Mouse (Mus musculus): Measurements from ENCODE around the gene Stxbp6. TPM values are rescaled to one million over a fixed set of nuclear protein-coding genes. Genes with fewer than 3 reads are reported as not detected.

Stxbp6 gene
- polyA plus RNA-seq, 1 experiment from 2014 or later = 21.4 TPM

GRCm38 (mm10) chr12:44990379-44990778 lies 84.1 kb downstream of the Stxbp6 start:
- H3K9ac ChIP-seq = no peak overlapping the region
- H3K27ac ChIP-seq = no peak overlapping the region
- no peak for DNase-seq (ENCODE audit: low spot score)
- no peaks in the 10 kb centered on the region for H3K27me3 ChIP-seq (ENCODE audit: control insufficient read depth, insufficient read depth, low read length)
- no peak for ATAC-seq (ENCODE audit: low FRiP score)
- no peak overlapping the region for H3K4me2 ChIP-seq (replicated peaks)
- no peaks in the 10 kb centered on the region for H3K9me3 ChIP-seq (ENCODE audit: control insufficient read depth, low read length)
- no peaks in the 10 kb centered on the region for H3K36me3 ChIP-seq (replicated peaks; ENCODE audit: control insufficient read depth, insufficient read depth)
- H3K4me3 ChIP-seq (replicated peaks; ENCODE audit: low read length) = no peak overlapping the region
- 80% methylated on average over 9 of the region's 9 CpGs for WGBS
- no peaks in the 10 kb centered on the region for H3K4me1 ChIP-seq (replicated peaks; ENCODE audit: control insufficient read depth, insufficient read depth, low read length)

DNA sequence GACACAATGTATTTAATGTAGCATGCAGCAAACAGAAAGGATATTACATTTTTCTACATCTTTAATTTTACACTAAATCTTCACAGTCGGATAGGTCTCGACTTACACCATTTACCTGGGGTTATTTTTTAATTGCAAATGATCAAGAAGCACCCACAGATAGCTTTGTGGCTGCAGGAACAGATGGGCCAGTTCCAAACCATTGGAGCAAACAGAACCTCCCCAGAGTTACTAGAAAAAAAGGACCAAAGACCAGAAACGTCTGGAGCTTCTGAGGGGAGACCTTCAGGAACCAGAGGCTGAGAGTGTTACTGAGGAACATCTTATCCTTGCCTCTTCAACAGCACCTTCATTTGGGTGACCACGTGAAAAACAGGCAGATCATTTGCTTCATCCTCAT lies 85.5 kb downstream of the Stxbp6 start:
- no peak for ATAC-seq (ENCODE audit: low FRiP score)
- H3K36me3 ChIP-seq (replicated peaks; ENCODE audit: control insufficient read depth, insufficient read depth) = no peaks in the 10 kb centered on the region
- no peak overlapping the region for H3K27ac ChIP-seq
- 73% methylated on average over 4 of the region's 4 CpGs for WGBS
- DNase-seq (ENCODE audit: low spot score) = no peak
- no peak overlapping the region for H3K4me2 ChIP-seq (replicated peaks)
- H3K9ac ChIP-seq = no peak overlapping the region
- no peak overlapping the region for H3K4me3 ChIP-seq (replicated peaks; ENCODE audit: low read length)
- no peaks in the 10 kb centered on the region for H3K4me1 ChIP-seq (replicated peaks; ENCODE audit: control insufficient read depth, insufficient read depth, low read length)
- no peaks in the 10 kb centered on the region for H3K27me3 ChIP-seq (ENCODE audit: control insufficient read depth, insufficient read depth, low read length)
- no peaks in the 10 kb centered on the region for H3K9me3 ChIP-seq (ENCODE audit: control insufficient read depth, low read length)

- ATAC-seq (ENCODE audit: low FRiP score) = no peak
- H3K4me1 ChIP-seq (replicated peaks; ENCODE audit: control insufficient read depth, insufficient read depth, low read length) = no peaks in the 10 kb centered on the region
- H3K9me3 ChIP-seq (ENCODE audit: control insufficient read depth, low read length) = no peaks in the 10 kb centered on the region
- no peak overlapping the region for H3K9ac ChIP-seq
- 60% methylated on average over 1 of the region's 1 CpGs for WGBS
- H3K4me2 ChIP-seq (replicated peaks) = no peak overlapping the region
- no peak overlapping the region for H3K27ac ChIP-seq
- H3K4me3 ChIP-seq (replicated peaks; ENCODE audit: low read length) = no peak overlapping the region
- no peak for DNase-seq (ENCODE audit: low spot score)
- H3K27me3 ChIP-seq (ENCODE audit: control insufficient read depth, insufficient read depth, low read length) = no peaks in the 10 kb centered on the region
- no peaks in the 10 kb centered on the region for H3K36me3 ChIP-seq (replicated peaks; ENCODE audit: control insufficient read depth, insufficient read depth)
These were observed 86.7 kb downstream of the Stxbp6 start for GRCm38 (mm10) chr12:44987762-44988161.

DNA sequence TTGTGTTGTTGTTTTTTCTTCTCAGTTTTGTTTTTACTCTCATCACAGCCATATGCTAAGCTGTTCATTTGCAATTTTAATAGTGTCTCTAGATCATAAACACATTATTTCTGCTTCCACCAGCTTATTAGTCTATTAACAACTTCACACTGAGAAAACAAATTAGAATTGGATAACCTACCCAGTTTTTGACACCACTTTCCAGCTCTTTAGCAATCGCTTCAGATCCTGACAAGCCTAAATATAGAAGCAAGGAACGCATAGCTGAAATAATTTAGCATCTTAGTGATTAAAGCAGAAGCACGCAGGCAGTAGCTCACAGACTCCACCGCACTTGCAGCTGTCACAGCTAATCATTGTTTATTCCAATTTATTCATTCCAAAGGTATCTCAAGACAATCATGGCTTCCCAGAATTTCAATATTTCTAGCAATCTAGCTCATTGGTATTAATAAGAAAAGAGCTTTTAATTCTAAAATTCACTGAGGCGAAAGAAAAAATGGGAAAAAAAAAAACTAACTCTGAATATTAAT lies 95.1 kb downstream of the Stxbp6 start:
- no peaks in the 10 kb centered on the region for H3K9me3 ChIP-seq (ENCODE audit: control insufficient read depth, low read length)
- H3K27ac ChIP-seq = no peak overlapping the region
- H3K36me3 ChIP-seq (replicated peaks; ENCODE audit: control insufficient read depth, insufficient read depth) = no peaks in the 10 kb centered on the region
- 64% methylated on average over 5 of the region's 5 CpGs for WGBS
- DNase-seq (ENCODE audit: low spot score) (no peak), ATAC-seq (ENCODE audit: low FRiP score) (no peak)
- H3K27me3 ChIP-seq (ENCODE audit: control insufficient read depth, insufficient read depth, low read length) = no peaks in the 10 kb centered on the region
- no peak overlapping the region for H3K4me2 ChIP-seq (replicated peaks)
- H3K4me1 ChIP-seq (replicated peaks; ENCODE audit: control insufficient read depth, insufficient read depth, low read length) = no peaks in the 10 kb centered on the region
- no peak overlapping the region for H3K4me3 ChIP-seq (replicated peaks; ENCODE audit: low read length)
- H3K9ac ChIP-seq = no peak overlapping the region

DNA sequence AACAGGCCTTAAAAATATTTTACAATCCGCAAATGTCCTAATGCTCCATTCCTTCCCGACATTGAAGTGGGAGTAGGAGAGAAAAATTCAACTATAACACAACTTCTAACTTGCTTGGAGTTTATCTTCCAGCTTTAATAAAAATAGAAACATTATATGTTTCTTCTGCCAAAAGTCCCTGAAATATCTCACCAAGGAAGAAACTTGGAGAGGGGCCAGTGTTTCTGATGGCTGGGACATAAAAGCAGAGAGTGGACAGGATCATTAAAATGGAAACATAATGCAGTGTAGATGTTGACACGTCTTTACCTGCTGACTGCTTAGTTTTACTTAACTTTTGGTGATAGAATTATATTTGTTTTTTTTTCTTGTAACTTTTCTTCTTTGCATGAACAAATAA lies 99.2 kb downstream of the Stxbp6 start:
- 91% methylated on average over 3 of the region's 3 CpGs for WGBS
- ATAC-seq (ENCODE audit: low FRiP score) = no peak
- Histone ChIP-seq H3K4me1 (replicated peaks; ENCODE audit: control insufficient read depth, insufficient read depth, low read length) (no peaks in the 10 kb centered on the region), H3K27ac (no peak overlapping the region), H3K9ac (no peak overlapping the region), H3K9me3 (ENCODE audit: control insufficient read depth, low read length) (no peaks in the 10 kb centered on the region), H3K4me3 (replicated peaks; ENCODE audit: low read length) (no peak overlapping the region), H3K36me3 (replicated peaks; ENCODE audit: control insufficient read depth, insufficient read depth) (no peaks in the 10 kb centered on the region), H3K4me2 (replicated peaks) (no peak overlapping the region), H3K27me3 (ENCODE audit: control insufficient read depth, insufficient read depth, low read length) (no peaks in the 10 kb centered on the region)
- DNase-seq (ENCODE audit: low spot score) = no peak

- Histone ChIP-seq H3K9me3 (ENCODE audit: control insufficient read depth, low read length) (no peaks in the 10 kb centered on the region), H3K4me2 (replicated peaks) (no peak overlapping the region), H3K27me3 (ENCODE audit: control insufficient read depth, insufficient read depth, low read length) (no peaks in the 10 kb centered on the region), H3K36me3 (replicated peaks; ENCODE audit: control insufficient read depth, insufficient read depth) (no peaks in the 10 kb centered on the region), H3K9ac (no peak overlapping the region), H3K4me1 (replicated peaks; ENCODE audit: control insufficient read depth, insufficient read depth, low read length) (no peaks in the 10 kb centered on the region), H3K27ac (no peak overlapping the region), H3K4me3 (replicated peaks; ENCODE audit: low read length) (no peak overlapping the region)
- ATAC-seq (ENCODE audit: low FRiP score) (no peak), DNase-seq (ENCODE audit: low spot score) (no peak)
- WGBS = 94% methylated on average over 2 of the region's 2 CpGs
These were observed 103.0 kb downstream of the Stxbp6 start for GRCm38 (mm10) chr12:44971477-44971876.

DNA sequence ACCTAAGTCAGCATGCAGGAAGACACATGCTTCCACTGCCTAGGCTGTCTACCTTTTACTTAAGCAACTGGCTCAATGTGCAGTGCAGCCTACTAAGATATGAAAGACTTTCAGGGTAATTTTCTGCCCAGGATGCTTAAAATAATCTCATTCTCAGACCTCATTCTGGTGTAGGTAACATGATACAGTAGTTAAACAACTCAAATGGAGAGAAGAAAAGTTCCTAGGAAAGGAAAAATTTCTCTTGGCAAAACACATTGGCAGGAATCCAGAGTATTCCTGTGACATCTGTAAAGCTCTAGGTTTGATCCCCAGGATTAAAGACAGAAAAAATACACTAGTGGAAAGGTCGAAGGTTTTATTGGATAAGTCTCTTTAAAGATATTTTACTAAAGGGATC lies 107.1 kb downstream of the Stxbp6 start:
- DNase-seq (ENCODE audit: low spot score) (no peak), ATAC-seq (ENCODE audit: low FRiP score) (no peak)
- Histone ChIP-seq H3K4me3 (replicated peaks; ENCODE audit: low read length) (no peak overlapping the region), H3K27me3 (ENCODE audit: control insufficient read depth, insufficient read depth, low read length) (no peaks in the 10 kb centered on the region), H3K36me3 (replicated peaks; ENCODE audit: control insufficient read depth, insufficient read depth) (no peaks in the 10 kb centered on the region), H3K9ac (no peak overlapping the region), H3K4me1 (replicated peaks; ENCODE audit: control insufficient read depth, insufficient read depth, low read length) (no peaks in the 10 kb centered on the region), H3K4me2 (replicated peaks) (no peak overlapping the region), H3K9me3 (ENCODE audit: control insufficient read depth, low read length) (no peaks in the 10 kb centered on the region), H3K27ac (no peak overlapping the region)
- WGBS = 81% methylated on average over 1 of the region's 1 CpGs

- H3K4me2 ChIP-seq (replicated peaks) = no peak overlapping the region
- WGBS = 93% methylated on average over 3 of the region's 3 CpGs
- no peaks in the 10 kb centered on the region for H3K27me3 ChIP-seq (ENCODE audit: control insufficient read depth, insufficient read depth, low read length)
- H3K9ac ChIP-seq = no peak overlapping the region
- H3K4me3 ChIP-seq (replicated peaks; ENCODE audit: low read length) = no peak overlapping the region
- no peak for ATAC-seq (ENCODE audit: low FRiP score)
- H3K4me1 ChIP-seq (replicated peaks; ENCODE audit: control insufficient read depth, insufficient read depth, low read length) = no peaks in the 10 kb centered on the region
- no peak for DNase-seq (ENCODE audit: low spot score)
- no peak overlapping the region for H3K27ac ChIP-seq
- no peaks in the 10 kb centered on the region for H3K9me3 ChIP-seq (ENCODE audit: control insufficient read depth, low read length)
- H3K36me3 ChIP-seq (replicated peaks; ENCODE audit: control insufficient read depth, insufficient read depth) = no peaks in the 10 kb centered on the region
These were observed 117.0 kb downstream of the Stxbp6 start for GRCm38 (mm10) chr12:44957474-44957873.

- no peak overlapping the region for H3K27ac ChIP-seq
- H3K9ac ChIP-seq = no peak overlapping the region
- no peaks in the 10 kb centered on the region for H3K36me3 ChIP-seq (replicated peaks; ENCODE audit: control insufficient read depth, insufficient read depth)
- DNase-seq (ENCODE audit: low spot score) (no peak), ATAC-seq (ENCODE audit: low FRiP score) (no peak)
- no peaks in the 10 kb centered on the region for H3K27me3 ChIP-seq (ENCODE audit: control insufficient read depth, insufficient read depth, low read length)
- no peaks in the 10 kb centered on the region for H3K4me1 ChIP-seq (replicated peaks; ENCODE audit: control insufficient read depth, insufficient read depth, low read length)
- 91% methylated on average over 2 of the region's 2 CpGs for WGBS
- no peaks in the 10 kb centered on the region for H3K9me3 ChIP-seq (ENCODE audit: control insufficient read depth, low read length)
- no peak overlapping the region for H3K4me3 ChIP-seq (replicated peaks; ENCODE audit: low read length)
- H3K4me2 ChIP-seq (replicated peaks) = no peak overlapping the region
These were observed 121.4 kb downstream of the Stxbp6 start for GRCm38 (mm10) chr12:44953121-44953520.

- ATAC-seq (ENCODE audit: low FRiP score) = no peak
- Histone ChIP-seq H3K4me3 (replicated peaks; ENCODE audit: low read length) (no peak overlapping the region), H3K4me2 (replicated peaks) (no peak overlapping the region), H3K27me3 (ENCODE audit: control insufficient read depth, insufficient read depth, low read length) (no peaks in the 10 kb centered on the region), H3K27ac (no peak overlapping the region), H3K9ac (no peak overlapping the region), H3K36me3 (replicated peaks; ENCODE audit: control insufficient read depth, insufficient read depth) (no peaks in the 10 kb centered on the region), H3K4me1 (replicated peaks; ENCODE audit: control insufficient read depth, insufficient read depth, low read length) (no peaks in the 10 kb centered on the region), H3K9me3 (ENCODE audit: control insufficient read depth, low read length) (no peaks in the 10 kb centered on the region)
- no peak for DNase-seq (ENCODE audit: low spot score)
- 97% methylated on average over 3 of the region's 3 CpGs for WGBS
These were observed 122.4 kb downstream of the Stxbp6 start for GRCm38 (mm10) chr12:44952072-44952471.

Data from hindbrain, embryonic 14.5 days (tissue).